Mouse (Mus musculus): ENCODE data around the gene Ccdc50. TPM values are rescaled to one million over a fixed set of nuclear protein-coding genes. Genes with fewer than 3 reads are reported as not detected.

The Ccdc50 gene
- polyA plus RNA-seq (2015; fragmentation: Illumina TruSeq; extraction: RNeasy Lipid Tissue Mini Kit (QIAGEN cat#74804); ENCODE audit: insufficient read depth, low replicate concordance): 136 TPM

DNA sequence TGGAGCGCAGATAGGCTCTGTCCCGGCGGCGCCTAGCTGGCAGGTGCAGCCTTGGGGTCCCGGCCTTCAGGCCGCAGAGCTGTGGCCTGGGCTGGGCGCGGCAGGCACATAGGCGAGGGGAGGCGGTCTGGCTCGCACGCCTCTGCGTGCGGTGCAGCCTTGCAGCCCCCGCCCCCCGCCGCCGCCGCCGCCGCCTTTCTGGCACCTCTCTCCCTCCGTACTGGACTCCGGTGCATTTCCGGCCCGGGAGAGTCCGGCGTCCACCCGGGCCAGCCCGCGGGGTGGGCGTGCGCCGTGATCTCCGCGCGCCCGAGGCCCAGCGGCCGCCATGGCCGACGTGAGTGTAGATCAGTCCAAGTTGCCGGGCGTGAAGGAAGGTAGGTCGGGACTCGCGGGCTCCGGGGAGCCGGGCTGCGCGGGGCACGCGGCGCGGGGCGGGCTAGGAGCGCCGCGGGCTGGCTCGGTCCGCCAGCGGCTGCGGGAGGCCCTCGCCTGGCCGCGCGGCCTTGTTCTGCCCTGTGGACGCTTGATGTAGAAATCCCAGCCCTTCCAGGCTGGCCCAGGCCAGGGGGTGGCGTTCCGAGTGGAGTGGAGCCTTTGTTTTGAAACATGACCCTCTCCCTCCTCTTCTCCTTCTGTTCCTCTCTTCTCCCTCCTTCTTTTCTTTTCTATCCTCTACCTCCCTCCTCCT is at the start of gene Ccdc50:
Ccdc50 (plus strand) TSS at position 109 of the 691 bp plus-strand sequence.

DNA sequence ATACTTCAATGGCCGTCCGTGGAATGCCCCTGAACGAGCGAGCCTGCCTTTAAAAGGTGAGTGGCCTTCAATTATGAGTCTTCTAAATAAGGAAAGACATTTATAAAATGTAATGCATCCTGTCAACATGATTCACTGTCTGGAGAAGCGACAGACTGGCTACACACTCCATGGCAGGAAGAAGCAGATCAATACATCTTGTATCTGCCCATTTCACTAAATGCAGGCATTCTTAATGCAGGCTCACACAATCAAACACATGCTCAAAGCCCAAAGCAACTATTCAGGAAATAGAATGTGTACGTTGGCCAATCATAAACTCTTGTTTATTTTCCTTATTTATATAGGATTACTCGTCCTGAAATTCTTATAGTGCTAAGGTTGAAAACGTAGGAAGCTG is 18.5 kb upstream of the Ccdc50 start, which contains the start of gene Uts2b:
Uts2b (minus strand) TSS at position 49 of the 400 bp plus-strand sequence.

Other genes with a start within 250 kb of the Ccdc50 start
- gene Ostn, start 81.4 kb upstream of the Ccdc50 start, polyA plus RNA-seq (2015; fragmentation: Illumina TruSeq; extraction: RNeasy Lipid Tissue Mini Kit (QIAGEN cat#74804); ENCODE audit: insufficient read depth, low replicate concordance): not detected
- gene Uts2b, start 18.6 kb upstream of the Ccdc50 start, polyA plus RNA-seq (2015; fragmentation: Illumina TruSeq; extraction: RNeasy Lipid Tissue Mini Kit (QIAGEN cat#74804); ENCODE audit: insufficient read depth, low replicate concordance): not detected